Mouse (Mus musculus): ENCODE results near the gene Dusp14. TPM values are rescaled to one million over a fixed set of nuclear protein-coding genes. Genes with fewer than 3 reads are reported as not detected.

Gene Dusp14
- polyA plus RNA-seq, 1 experiment from 2014 or later: 7.6 TPM

- Histone ChIP-seq H3K4me1 (ENCODE audit: control insufficient read depth, insufficient read depth, low read length) (peaks cover 14% of the 10 kb centered on the region), H3K27ac (ENCODE audit: low read depth, low read length) (no peak overlapping the region), H3K4me3 (ENCODE audit: low read depth, low read length) (no peak overlapping the region), H3K9me3 (ENCODE audit: control insufficient read depth, low read length) (no peaks in the 10 kb centered on the region), H3K9ac (replicated peaks; ENCODE audit: low read depth, low read length) (no peak overlapping the region), H3K4me2 (ENCODE audit: low read depth, low read length) (no peak overlapping the region), H3K36me3 (ENCODE audit: control insufficient read depth, insufficient read depth, low read length) (peaks cover 18% of the 10 kb centered on the region), H3K27me3 (ENCODE audit: control insufficient read depth, insufficient read depth, low read length) (no peaks in the 10 kb centered on the region)
- no peak for ATAC-seq (ENCODE audit: low read depth)
- WGBS: 85% methylated on average over 6 of the region's 6 CpGs
These were observed 28.4 kb downstream of the Dusp14 start for GRCm38 (mm10) chr11:84040621-84041020.

- Histone ChIP-seq H3K27ac (ENCODE audit: low read depth, low read length) (no peak overlapping the region), H3K9me3 (ENCODE audit: control insufficient read depth, low read length) (no peaks in the 10 kb centered on the region), H3K36me3 (ENCODE audit: control insufficient read depth, insufficient read depth, low read length) (peaks cover 26% of the 10 kb centered on the region), H3K4me2 (ENCODE audit: low read depth, low read length) (no peak overlapping the region), H3K4me1 (ENCODE audit: control insufficient read depth, insufficient read depth, low read length) (no peaks in the 10 kb centered on the region), H3K9ac (replicated peaks; ENCODE audit: low read depth, low read length) (no peak overlapping the region), H3K27me3 (ENCODE audit: control insufficient read depth, insufficient read depth, low read length) (no peaks in the 10 kb centered on the region), H3K4me3 (ENCODE audit: low read depth, low read length) (no peak overlapping the region)
- no peak for ATAC-seq (ENCODE audit: low read depth)
- WGBS: 93% methylated on average over 5 of the region's 5 CpGs
These were observed 35.4 kb downstream of the Dusp14 start for GRCm38 (mm10) chr11:84033671-84034070.

GRCm38 (mm10) chr11:84032559-84032958, 36.5 kb downstream of the Dusp14 start:
- H3K4me3 ChIP-seq (ENCODE audit: low read depth, low read length): no peak overlapping the region
- no peak overlapping the region for H3K4me2 ChIP-seq (ENCODE audit: low read depth, low read length)
- H3K4me1 ChIP-seq (ENCODE audit: control insufficient read depth, insufficient read depth, low read length): no peaks in the 10 kb centered on the region
- no peak overlapping the region for H3K27ac ChIP-seq (ENCODE audit: low read depth, low read length)
- no peak overlapping the region for H3K9ac ChIP-seq (replicated peaks; ENCODE audit: low read depth, low read length)
- H3K27me3 ChIP-seq (ENCODE audit: control insufficient read depth, insufficient read depth, low read length): no peaks in the 10 kb centered on the region
- WGBS: 82% methylated on average over 5 of the region's 5 CpGs
- no peak for ATAC-seq (ENCODE audit: low read depth)
- no peaks in the 10 kb centered on the region for H3K9me3 ChIP-seq (ENCODE audit: control insufficient read depth, low read length)
- peaks cover 34% of the 10 kb centered on the region for H3K36me3 ChIP-seq (ENCODE audit: control insufficient read depth, insufficient read depth, low read length)

- Histone ChIP-seq H3K9ac (replicated peaks; ENCODE audit: low read depth, low read length) (no peak overlapping the region), H3K27ac (ENCODE audit: low read depth, low read length) (no peak overlapping the region), H3K36me3 (ENCODE audit: control insufficient read depth, insufficient read depth, low read length) (peaks cover 37% of the 10 kb centered on the region), H3K9me3 (ENCODE audit: control insufficient read depth, low read length) (no peaks in the 10 kb centered on the region), H3K4me2 (ENCODE audit: low read depth, low read length) (no peak overlapping the region), H3K4me3 (ENCODE audit: low read depth, low read length) (no peak overlapping the region), H3K4me1 (ENCODE audit: control insufficient read depth, insufficient read depth, low read length) (no peaks in the 10 kb centered on the region), H3K27me3 (ENCODE audit: control insufficient read depth, insufficient read depth, low read length) (no peaks in the 10 kb centered on the region)
- 53% methylated on average over 9 of the region's 9 CpGs for WGBS
- ATAC-seq (ENCODE audit: low read depth): no peak
These were observed 37.1 kb downstream of the Dusp14 start for GRCm38 (mm10) chr11:84031971-84032370.

- Histone ChIP-seq H3K27me3 (ENCODE audit: control insufficient read depth, insufficient read depth, low read length) (no peaks in the 10 kb centered on the region), H3K4me3 (ENCODE audit: low read depth, low read length) (no peak overlapping the region), H3K9ac (replicated peaks; ENCODE audit: low read depth, low read length) (no peak overlapping the region), H3K27ac (ENCODE audit: low read depth, low read length) (no peak overlapping the region), H3K4me2 (ENCODE audit: low read depth, low read length) (no peak overlapping the region), H3K36me3 (ENCODE audit: control insufficient read depth, insufficient read depth, low read length) (peaks cover 65% of the 10 kb centered on the region), H3K9me3 (ENCODE audit: control insufficient read depth, low read length) (no peaks in the 10 kb centered on the region), H3K4me1 (ENCODE audit: control insufficient read depth, insufficient read depth, low read length) (no peaks in the 10 kb centered on the region)
- no peak for ATAC-seq (ENCODE audit: low read depth)
- WGBS: 92% methylated on average over 9 of the region's 9 CpGs
These were observed 40.6 kb downstream of the Dusp14 start for GRCm38 (mm10) chr11:84028271-84029028.

- Histone ChIP-seq H3K27ac (ENCODE audit: low read depth, low read length) (no peak overlapping the region), H3K4me3 (ENCODE audit: low read depth, low read length) (no peak overlapping the region), H3K9ac (replicated peaks; ENCODE audit: low read depth, low read length) (no peak overlapping the region), H3K27me3 (ENCODE audit: control insufficient read depth, insufficient read depth, low read length) (no peaks in the 10 kb centered on the region), H3K4me2 (ENCODE audit: low read depth, low read length) (no peak overlapping the region), H3K4me1 (ENCODE audit: control insufficient read depth, insufficient read depth, low read length) (no peaks in the 10 kb centered on the region), H3K9me3 (ENCODE audit: control insufficient read depth, low read length) (no peaks in the 10 kb centered on the region), H3K36me3 (ENCODE audit: control insufficient read depth, insufficient read depth, low read length) (peaks cover 67% of the 10 kb centered on the region)
- ATAC-seq (ENCODE audit: low read depth): no peak
- 96% methylated on average over 5 of the region's 5 CpGs for WGBS
These were observed 41.8 kb downstream of the Dusp14 start for GRCm38 (mm10) chr11:84027231-84027630.

- no peaks in the 10 kb centered on the region for H3K27me3 ChIP-seq (ENCODE audit: control insufficient read depth, insufficient read depth, low read length)
- H3K36me3 ChIP-seq (ENCODE audit: control insufficient read depth, insufficient read depth, low read length): peaks cover 18% of the 10 kb centered on the region; the same call in 1 of the 2 replicates
- H3K4me1 ChIP-seq (ENCODE audit: control insufficient read depth, insufficient read depth, low read length): 0 out of 2 replicates have a peak, but pooled peaks cover 2% of the 10 kb centered on the region
- H3K4me2 ChIP-seq (ENCODE audit: low read depth, low read length): no peak overlapping the region
- 82% methylated on average over 7 of the region's 7 CpGs for WGBS
- no peak for ATAC-seq (ENCODE audit: low read depth)
- no peaks in the 10 kb centered on the region for H3K9me3 ChIP-seq (ENCODE audit: control insufficient read depth, low read length)
- no peak overlapping the region for H3K4me3 ChIP-seq (ENCODE audit: low read depth, low read length)
- no peak overlapping the region for H3K27ac ChIP-seq (ENCODE audit: low read depth, low read length)
- no peak overlapping the region for H3K9ac ChIP-seq (replicated peaks; ENCODE audit: low read depth, low read length)
These were observed 52.1 kb downstream of the Dusp14 start for GRCm38 (mm10) chr11:84016810-84017508.

- 81% methylated on average over 6 of the region's 6 CpGs for WGBS
- Histone ChIP-seq H3K4me3 (ENCODE audit: low read depth, low read length) (no peak overlapping the region), H3K4me1 (ENCODE audit: control insufficient read depth, insufficient read depth, low read length) (peaks cover 7% of the 10 kb centered on the region; the same call in 1 of the 2 replicates), H3K36me3 (ENCODE audit: control insufficient read depth, insufficient read depth, low read length) (peaks cover 14% of the 10 kb centered on the region; the same call in 1 of the 2 replicates), H3K27me3 (ENCODE audit: control insufficient read depth, insufficient read depth, low read length) (no peaks in the 10 kb centered on the region), H3K9me3 (ENCODE audit: control insufficient read depth, low read length) (no peaks in the 10 kb centered on the region), H3K4me2 (ENCODE audit: low read depth, low read length) (no peak overlapping the region), H3K9ac (replicated peaks; ENCODE audit: low read depth, low read length) (no peak overlapping the region), H3K27ac (ENCODE audit: low read depth, low read length) (no peak overlapping the region)
- ATAC-seq (ENCODE audit: low read depth): no peak
These were observed 52.8 kb downstream of the Dusp14 start for GRCm38 (mm10) chr11:84016147-84016809.

GRCm38 (mm10) chr11:84013105-84013504, 56.0 kb downstream of the Dusp14 start:
- Histone ChIP-seq H3K4me3 (ENCODE audit: low read depth, low read length) (no peak overlapping the region), H3K27me3 (ENCODE audit: control insufficient read depth, insufficient read depth, low read length) (no peaks in the 10 kb centered on the region), H3K9me3 (ENCODE audit: control insufficient read depth, low read length) (no peaks in the 10 kb centered on the region), H3K9ac (replicated peaks; ENCODE audit: low read depth, low read length) (no peak overlapping the region), H3K4me1 (ENCODE audit: control insufficient read depth, insufficient read depth, low read length) (peaks cover 9% of the 10 kb centered on the region; the same call in 1 of the 2 replicates), H3K36me3 (ENCODE audit: control insufficient read depth, insufficient read depth, low read length) (peaks cover 25% of the 10 kb centered on the region), H3K4me2 (ENCODE audit: low read depth, low read length) (no peak overlapping the region), H3K27ac (ENCODE audit: low read depth, low read length) (no peak overlapping the region; the same call in 1 of the 2 replicates)
- WGBS: 9% methylated on average over 7 of the region's 7 CpGs
- ATAC-seq (ENCODE audit: low read depth): no peak
